Mouse (Mus musculus) ES-E14 (cell line): ENCODE data around the gene Ptprs.

Experiments
- CHD2 ChIP-seq: IDR thresholded peaks from 2 replicates; pipeline ENCODE4 v1.6.1; 2014; ENCODE audit warnings: mild to moderate bottlenecking, low read depth, low read length, inconsistent platforms
- ZC3H11A ChIP-seq: IDR thresholded peaks from 2 replicates; pipeline ENCODE4 v1.6.1; 2012; ENCODE audit warnings: low read depth, mild to moderate bottlenecking, inconsistent platforms, low read length, borderline replicate concordance

- TF ChIP-seq ZC3H11A = no peak
- no peak for TF ChIP-seq CHD2
Observed at GRCm38 (mm10) chr17:56494480-56494879, 18.2 kb upstream of the Ptprs start.
